Mouse (Mus musculus) bone marrow, adult 2 months (tissue): Measurements from ENCODE around the gene Eef1akmt1.

Experiments
- CTCF ChIP-seq: fragments of 200-500 bp; IDR thresholded peaks from 2 replicates; pipeline ENCODE4 v1.5.1; 2011; ENCODE audit warnings: low read length, control low read depth; ENCODE audit not compliant: control insufficient read depth, insufficient read depth
- POLR2A ChIP-seq: fragments of 200-500 bp; IDR thresholded peaks from 2 replicates; pipeline ENCODE4 v1.6.1; 2011; ENCODE audit warnings: low read depth, mild to moderate bottlenecking, control low read depth, low read length, borderline replicate concordance; ENCODE audit not compliant: control insufficient read depth

DNA sequence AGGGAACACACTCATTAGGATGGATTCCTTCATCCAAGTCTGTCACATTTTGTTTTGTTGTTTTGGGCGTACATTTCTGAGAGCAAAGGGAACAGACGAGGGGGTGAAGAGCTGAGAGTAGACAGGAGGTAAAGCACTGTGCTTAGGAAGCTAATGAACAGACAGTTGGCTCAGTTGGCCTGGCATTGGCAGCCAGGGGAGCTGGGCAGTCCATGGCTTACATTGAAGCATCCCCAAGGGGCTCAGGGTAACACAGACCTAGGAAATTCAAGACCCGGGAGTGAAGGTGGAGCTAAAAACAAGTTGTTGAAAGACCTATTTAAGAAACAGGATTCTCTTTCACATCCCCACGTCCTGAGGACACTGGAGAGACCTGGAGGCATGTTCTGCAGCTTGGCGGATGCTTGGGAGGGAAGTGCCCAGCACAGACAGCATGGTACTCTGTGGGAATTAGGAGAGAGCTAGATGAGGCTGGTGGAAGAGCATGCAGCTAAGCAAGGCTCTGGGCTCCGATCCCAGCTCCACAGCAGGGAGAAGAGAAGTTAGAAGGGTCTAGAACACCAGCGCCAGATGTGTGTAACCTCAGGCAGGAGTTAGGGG, 15.8 kb downstream of the Eef1akmt1 start:
- TF ChIP-seq CTCF (no peak), POLR2A (no peak)
